Mouse (Mus musculus) thymus, postnatal 10 days (tissue): Measurements from ENCODE around the gene Evl.
A peak's percentile ranks its signal among the peaks of the same experiment; 100 is the strongest.
"Not testable (repeated sequence)": the region's sequence is repeated elsewhere in the genome, so short reads cannot be mapped to it uniquely, and the experiment has no call there.

ENCODE experiments used
- DNase-seq, 2 experiments: peaks; one replicate each; pipeline ENCODE4 v3.0.0; 2021; ENCODE audit warnings: low spot score in 2 of 2

Evl gene

DNA sequence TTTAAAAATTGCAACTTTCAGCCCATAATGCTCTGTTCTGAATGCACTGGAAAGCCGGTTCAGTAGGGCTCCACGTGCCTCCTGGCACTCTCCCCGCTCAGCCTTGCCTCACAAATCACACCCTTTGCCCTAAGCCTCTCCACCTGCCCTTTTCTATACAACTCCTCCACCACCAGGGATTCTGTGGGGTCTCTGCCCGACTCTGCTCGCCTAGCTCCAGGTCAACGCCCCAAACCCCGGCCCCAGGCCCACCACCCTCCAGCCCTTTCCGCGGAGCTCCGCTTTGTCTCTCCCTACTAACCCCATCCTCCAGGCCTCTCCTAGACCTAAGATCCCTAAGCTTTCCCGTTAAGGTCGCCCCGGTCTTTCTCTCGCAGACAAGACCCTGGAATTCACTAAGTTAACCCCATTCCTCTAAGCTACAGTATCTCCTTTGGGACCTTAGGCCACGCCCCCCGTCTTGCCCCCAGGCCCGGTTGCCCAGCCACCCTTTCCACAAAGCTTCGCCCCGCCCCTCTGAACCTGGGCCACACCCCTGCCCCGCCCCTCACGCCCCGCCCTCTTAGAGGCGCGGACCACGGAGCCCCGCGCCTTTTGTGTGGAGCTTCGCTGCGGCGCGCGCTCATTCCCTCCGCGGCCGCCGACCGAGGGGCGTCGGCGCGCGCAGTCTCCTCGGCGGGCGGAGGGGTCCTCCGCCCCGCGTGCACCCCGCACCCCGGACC, at the start of gene Evl:
Gene Evl, plus strand, starts transcription at position 601 of the 722 bp plus-strand sequence.
- DNase-seq: peak; percentile 83 to 92

DNA sequence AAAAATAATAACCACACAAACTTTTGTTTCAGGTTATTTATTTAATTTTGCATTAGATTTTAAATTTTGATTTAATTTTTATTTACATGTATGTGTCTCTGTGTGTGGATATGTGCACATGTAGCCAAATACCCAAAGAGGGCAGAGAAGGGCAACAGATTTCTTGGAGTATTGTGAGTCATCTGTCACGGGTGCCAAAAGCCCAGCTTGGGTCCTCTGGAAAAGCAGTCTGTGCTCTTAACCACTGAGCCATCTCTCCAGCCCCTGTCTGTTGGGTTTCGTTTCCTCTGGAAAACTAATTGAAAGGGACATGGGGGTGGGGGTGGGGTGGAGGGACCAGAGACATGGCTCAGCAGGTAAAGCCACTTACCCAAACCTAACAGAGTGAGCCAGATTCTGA, 48.7 kb upstream of the Evl start:
- DNase-seq: no peak

DNA sequence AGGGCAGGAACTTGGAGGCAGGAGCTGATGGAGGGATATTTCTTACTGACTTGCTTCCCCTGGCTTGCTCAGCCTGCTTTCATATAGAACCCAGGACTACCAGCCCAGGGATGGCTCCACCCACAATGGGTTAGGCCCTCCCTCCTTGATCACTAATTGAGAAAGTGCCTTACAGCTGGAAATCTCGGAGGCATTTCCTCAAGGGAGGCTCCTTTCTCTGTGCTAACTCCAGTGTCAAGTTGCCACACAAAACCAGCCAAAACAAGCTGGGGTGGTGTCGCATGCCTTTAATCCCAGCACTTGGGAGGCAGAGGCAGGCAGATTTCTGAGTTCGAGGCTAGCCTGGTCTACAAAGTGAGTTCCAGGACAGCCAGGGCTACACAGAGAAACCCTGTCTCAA, 47.5 kb upstream of the Evl start:
- not testable (repeated sequence) for DNase-seq

DNA sequence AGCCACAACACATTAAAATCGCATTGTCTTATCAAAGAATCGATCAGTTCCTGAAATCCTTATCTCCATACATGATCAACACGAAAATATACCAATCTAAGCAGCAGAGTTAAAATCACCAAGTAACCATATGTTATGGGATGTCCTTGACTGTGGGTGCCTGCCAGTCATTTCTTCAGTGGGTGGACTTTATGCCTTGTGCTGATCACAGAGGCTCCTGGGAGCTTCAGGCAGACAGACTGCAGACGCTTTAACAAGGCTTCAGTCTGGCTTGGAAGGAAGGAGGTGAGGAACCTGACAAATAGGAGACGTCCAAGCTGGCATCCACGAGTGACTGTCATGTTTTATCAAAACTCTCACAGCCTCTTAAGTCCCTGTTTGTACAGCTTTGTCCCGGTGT, 43.9 kb upstream of the Evl start:
- DNase-seq: no peak

DNA sequence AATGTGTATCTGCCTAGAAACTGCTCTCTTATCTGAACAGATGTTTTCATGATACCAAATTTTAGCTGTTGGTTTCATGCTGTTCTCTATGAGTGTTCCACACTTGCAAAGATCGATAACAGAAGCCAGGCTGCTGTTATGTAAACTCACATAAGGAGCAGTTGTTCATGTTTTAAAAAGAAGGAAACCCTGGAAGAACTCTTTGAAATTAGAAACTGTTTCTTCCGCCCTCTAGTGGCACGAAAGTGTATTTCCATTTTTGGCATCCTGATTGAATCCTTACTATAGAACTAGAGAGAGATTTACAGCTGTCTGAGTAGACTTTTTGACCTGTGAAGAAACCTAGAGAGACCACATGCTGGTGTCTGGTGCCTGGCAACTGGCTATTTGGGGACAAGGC, 43.5 kb upstream of the Evl start:
- DNase-seq: no peak

DNA sequence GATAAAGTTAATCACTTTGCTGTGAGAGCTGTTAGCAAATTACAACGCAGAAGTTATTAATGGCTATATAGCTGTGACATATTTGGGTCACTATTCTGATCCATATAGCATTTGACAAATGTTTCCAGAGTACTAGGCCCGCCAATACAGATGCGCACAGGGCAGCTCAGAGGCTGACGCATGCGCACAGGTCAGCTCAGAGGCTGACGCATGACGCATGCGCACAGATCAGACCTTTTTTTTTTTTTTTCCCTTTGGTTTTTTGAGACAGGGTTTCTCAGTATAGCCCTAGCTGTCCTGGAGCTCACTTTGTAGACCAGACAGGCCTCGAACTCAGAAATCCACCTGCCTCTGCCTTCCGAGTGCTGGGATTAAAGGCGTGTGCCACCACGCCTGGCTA, 39.1 kb upstream of the Evl start:
- DNase-seq: no peak

DNA sequence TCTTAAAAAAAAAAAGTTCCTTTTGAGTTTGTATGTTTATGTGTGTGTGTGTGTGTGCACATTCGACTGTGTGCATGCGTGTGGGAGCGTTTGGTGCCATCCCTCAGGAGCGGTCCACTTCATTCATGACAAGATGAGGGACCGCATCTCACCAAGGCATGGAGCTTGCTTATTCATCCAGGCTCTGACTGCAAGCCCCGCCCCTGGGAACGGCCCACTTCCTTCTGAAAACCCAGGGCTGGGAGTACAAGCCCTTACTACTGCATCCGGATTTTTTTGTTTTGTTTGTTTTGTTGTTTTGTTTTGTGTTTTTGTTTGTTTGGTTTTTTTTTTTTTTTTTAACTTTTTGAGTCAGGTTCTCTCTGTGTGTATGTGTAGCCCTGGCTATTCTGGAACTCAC, 35.1 kb upstream of the Evl start:
- DNase-seq: no peak

DNA sequence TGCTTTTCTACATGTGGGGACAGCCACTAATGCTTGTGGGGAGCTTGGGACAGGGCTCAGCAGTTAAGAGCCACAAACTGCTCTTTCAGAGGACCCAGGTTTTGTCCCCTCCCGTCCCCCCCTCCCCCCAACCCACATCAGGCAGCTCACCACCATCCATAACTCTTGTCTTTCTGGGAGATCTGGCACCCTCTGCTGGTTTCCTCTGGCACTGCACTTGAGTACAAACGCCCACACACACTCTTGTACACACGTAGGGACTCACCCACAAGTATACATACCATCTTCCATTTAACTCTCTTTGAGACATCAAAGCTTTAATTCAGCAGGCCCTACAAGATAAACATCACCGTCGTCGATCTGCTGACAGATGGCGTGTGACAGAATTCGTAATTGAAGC, 25.3 kb upstream of the Evl start:
- peak in 1 of 2 experiments; percentile 39 for DNase-seq

DNA sequence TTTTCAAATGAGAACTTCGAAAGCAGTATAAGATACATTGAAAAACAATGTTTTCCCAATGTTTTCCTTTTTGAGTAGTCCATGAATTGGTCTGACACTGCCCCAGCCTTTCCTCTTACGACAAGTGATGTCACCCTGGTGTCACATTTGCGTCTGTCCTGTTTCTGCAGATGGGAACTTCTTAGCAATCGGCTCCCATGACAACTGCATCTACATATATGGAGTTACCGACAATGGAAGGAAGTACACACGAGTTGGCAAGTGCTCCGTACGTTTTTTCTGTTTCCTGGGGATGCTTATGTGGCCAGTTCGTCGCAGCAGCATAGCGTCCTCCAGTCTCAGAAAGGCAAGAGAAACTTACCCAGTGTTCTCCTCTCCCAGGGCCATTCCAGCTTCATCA, 20.0 kb upstream of the Evl start:
- DNase-seq: no peak

DNA sequence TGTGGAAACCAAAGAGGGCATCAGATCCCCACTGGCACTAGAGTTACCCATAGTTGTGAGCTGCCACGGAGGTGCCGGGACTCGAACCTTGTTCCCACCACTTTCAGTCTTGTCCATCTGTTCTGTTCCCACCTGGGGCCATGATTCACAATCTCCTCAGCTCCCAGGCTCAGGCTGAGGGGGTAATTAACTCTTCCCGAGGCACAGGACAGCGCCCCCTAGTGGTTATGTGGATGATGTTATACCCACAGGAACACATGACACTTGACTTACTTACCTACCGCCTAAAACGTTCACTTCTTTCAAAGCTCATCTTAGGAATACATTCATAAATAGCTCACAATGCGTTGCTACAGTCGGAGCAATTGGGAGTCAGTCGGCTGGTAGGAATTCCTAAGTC, 18.1 kb upstream of the Evl start:
- peak in 1 of 2 experiments; percentile 32 for DNase-seq

DNA sequence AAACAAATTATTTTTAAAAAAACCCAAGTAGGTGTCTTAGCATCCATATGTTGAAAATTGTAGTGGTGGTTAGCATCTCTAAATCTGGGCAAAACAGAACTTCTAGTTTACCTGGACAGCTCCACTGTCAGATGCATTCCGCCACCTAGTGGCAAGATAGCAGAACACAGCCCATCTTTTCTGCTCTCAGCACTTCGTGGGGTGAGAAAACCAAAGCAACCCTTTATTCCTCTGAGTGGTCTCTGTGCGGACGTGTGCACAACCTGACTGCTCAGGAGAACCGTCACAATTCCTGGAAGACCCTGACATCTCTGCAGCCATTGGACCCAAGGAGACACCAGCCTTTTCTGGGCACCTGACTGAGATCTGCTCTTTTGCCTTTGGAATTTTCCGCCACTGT, 13.4 kb upstream of the Evl start:
- DNase-seq: peak; percentile 13 to 58

DNA sequence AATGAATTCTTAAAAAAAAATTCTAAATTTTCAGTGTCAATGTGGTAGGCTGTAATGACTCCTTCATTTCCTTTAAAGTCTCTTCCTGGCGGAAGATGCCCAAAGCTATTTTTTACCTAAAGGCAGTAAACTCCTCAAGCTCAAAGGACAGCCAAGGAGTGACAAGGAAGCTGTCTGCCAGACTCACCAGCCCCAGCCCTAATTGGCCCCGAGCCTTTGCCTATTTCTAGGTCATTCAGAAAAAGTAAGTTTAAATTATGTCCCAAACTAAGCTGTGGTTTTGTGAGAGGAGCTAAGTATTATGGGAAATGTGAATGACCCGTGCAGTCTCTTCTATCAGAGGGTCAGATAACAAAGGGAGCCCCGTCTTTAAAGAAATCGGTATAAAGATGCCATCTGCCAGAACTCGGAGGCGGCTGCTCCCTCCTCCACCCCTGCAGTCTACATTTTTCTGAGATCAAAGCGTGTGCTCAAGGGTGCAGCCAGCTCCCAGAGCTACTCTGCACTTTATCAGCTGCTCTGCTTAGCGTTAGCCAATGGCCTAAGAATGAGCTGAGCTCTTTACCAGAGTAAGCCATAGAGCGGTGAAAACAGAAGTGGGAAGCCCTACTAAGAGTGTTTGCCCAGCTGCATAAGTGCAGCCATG, 7.9 kb upstream of the Evl start:
- DNase-seq: no peak

DNA sequence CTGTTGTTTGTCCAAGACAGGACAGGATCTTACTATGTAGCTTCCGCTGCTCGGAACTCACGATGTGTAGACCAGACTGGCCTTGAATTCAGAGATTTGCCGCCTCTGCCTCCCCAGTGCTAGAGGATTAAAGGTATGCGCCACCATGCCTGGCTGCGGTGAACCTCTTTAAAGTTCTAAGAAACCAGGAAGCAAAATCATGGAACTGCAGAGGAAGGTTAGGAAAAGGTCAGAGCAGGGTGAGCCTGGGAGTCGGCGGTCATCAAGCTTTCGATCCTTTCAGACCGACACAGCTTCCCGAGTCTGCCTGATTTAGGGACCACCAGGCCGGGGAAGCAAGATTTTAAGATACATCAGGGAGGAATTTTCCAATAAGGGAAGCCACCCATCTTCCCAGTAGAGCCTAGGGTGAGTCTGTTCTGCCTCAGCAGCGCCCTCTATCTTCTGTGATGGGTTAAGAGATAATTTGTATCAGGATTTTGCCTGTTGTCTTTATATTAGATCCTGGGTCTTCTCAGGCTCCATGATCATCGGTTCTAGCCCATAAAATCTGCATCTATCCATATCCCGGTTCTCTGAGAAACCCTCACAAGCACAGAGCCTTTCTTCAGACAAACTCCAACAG, 7.2 kb upstream of the Evl start:
- DNase-seq: no peak

DNA sequence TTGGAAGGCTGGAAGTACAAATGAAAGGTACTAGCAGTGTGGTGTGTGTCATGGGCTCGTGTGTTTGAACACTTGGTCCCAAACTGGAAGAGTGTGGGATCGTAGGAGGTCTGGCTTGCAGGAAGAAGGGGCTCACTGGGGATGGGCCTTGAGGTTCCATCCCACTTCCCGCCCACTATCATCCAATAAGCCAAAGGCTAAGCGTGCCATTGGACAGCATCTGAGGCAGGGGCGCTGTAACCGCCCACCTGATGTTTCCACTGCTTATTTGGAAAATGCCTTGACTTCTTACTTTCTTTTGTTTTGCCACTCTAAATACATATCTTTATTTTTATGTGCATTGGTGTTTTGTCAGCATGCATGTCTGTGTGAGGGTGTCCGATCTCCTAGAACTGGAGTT, 2.8 kb upstream of the Evl start:
- no peak for DNase-seq

DNA sequence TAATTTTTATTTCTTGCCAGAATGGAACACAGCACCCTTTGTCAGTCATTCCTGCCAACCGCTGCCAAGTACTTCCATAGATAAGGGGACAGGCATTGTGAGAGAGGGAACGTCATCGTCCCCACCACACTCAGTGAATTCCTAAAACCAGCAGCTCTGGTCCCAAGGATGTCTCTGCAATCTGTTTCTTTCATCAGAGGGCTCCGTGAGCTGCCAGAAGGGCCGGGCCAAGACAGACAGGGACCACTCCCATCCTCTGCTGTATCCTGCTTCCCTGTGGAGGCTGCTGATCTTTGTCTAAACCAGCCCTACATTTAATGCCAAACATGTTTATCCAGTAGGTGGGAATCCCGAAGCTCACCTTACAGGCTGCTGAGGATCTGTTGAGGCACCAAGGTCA, 1.4 kb upstream of the Evl start:
- no peak for DNase-seq

DNA sequence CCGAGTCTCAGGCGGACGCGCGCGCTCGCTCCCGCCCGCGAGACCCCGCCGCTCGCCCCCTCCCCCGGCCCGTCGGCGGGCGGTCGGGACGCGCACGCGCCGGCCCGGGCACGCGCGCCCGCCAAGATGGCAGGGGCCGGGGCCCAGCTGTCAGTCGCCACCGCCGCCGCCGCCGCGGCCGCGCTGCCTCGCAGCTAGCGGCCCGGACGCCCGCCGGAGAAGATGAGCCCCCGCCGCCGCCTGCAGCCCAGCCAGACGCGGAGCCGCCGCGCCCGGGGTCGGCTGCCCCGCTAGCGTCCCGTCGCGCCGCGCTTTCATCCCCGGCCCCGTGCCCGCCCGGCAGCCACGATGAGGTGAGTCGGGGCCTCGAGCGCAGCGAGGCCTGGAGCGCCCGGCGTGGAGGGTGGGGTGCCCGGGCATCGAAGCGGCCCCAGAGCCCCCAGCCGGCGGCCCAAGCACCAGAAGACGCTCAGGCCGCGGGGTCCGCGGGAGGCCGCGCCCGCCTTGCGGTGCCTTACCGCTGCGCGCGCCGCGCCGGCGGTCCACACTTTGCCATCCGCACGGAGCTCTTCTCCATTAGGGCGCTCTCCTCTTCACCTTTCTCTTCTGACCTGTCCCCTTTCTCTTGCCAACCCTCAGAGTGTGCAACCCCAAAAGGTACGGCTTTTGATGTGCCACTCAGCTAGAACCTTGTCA, 489 bp downstream of the Evl start:
- DNase-seq: peak; percentile 26 to 46

DNA sequence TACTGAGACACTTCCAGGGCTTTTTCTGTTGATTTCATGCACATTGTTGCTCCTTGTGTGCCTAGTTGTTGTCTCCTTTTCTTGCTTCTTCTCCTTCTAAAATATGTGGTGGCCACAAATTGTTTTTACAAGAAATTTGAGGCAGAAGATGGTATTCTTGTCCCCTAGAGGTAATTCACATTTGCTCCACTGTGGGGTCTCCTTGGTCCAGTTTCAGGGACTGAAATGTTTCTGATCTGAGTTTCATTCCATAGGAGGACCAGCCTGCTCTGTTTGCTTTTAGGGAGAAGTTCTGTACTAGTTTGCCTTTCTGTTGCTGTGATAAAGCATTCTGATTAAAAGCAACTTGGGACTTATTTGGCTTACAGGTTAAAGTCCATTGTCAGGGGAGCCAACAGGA, 3.7 kb downstream of the Evl start:
- no peak for DNase-seq

DNA sequence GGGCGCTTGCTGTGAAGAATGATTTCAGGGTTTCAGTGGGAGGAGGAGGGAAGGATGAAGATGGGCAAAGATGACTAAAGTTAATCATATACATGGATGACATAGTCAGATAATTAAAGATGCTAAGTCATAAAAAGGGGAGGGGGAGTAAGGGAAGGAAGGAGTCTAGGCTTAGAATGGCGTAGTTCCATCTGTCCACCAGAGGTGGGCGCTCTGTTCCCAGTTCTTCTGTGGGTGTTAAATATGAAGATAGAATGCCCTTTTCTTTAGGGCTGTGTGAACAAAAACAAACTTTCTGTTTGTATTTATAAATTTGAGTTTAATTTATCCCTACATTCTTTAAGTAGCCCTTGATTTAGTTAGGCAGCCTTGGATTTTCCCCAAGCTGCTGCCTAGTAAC, 8.7 kb downstream of the Evl start:
- DNase-seq: peak in 1 of 2 experiments; percentile 21

DNA sequence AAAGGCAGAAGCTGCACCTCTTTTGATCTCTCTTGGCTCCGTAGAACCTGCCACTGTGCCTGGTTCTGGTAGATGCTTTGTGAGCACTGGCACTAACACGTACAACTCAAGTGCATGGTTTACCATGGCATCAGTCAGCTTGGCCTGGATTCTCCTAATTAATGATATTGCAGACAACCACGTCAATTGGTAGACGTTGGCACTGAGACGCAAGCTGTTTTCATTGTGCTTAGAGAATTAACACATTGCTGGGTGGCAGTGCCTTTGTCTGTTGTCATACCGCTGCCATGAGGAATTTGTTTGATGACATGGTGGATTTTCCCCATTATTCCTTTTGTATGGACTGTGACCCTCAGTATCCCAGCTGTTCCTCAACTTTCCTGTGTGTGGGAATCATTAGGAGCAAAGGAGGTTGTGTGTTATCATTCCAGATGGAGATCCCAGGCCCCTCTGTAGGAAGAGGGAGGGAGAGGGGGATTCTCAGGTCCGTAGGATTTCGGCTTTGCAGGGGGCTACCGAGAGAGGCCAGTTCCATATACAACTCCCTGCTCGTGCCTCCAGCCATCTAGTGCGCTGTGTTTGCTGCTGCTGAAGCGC, 10.5 kb downstream of the Evl start:
- DNase-seq: no peak

DNA sequence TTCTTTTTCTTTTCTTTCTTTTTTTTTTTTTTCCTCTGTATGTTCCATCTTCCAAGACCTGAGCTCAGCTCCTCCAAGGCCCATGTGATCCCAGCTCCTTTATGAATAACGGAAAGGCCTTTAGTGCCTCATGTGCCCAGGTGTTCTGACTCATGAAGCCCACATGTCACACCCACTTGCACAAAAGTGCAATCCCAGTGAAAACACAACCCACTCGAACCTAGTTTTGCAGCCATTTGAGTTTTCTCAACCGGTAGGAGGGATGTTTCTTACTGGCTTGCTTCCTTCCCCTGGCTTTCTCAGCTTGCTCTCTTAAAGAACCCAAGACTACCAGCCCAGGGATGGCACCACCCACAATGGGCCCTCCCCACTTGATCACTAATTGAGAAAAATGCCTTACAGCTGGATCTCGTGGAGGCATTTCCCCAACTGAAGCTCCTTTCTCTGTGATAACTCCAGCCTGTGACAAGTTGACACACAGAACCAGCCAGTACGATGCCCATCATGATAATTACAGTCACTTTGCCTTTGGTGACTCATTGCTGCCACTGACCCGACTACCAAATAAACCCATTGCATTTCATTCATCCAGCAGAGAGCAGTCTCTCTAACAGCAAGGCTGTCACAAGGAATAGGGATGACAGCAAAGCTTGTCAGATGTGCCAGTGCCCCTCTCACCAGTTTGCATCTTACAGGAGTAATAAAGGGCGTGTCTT, 24.8 kb downstream of the Evl start:
- no peak for DNase-seq

DNA sequence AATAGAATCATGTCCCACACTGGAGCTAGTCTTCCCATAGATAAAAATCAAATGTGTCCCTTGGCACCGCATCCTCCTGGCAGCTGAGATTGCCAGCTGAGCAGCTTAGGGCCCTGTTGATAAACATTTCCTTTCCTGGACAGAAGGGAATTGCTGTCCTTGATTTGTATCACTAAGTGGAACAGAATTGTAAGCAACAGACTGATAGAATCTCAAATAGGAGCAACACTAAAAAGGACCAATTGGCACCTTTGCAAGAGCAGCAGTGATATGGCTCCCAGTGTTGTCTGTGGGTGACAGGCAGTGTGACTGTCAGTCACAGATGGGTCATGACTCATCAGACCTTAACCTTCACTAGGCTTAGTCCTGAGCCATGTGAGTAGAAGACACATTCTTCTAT, 29.3 kb downstream of the Evl start:
- no peak for DNase-seq

DNA sequence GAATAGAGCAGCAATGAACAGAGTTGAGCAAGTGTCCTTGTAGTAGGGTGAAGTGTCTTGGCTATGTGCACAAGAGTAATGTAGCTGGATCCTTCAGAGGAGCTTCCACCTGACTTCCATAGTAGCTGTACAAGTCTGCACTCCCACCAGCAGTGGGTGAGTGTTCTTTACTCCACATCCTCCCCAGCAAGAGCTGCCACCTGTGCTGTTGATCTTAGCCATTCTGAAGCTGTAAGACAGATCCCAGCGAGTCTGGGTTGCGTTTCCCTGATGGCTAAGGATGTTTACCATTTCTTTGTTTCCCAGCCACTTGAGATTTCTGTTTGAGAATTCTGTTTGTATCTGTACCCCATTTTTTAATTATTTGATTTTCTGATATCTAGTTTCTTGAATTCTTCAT, 35.6 kb downstream of the Evl start:
- DNase-seq: no peak
